Mouse (Mus musculus) E14TG2a.4 (cell line): ENCODE data around the gene Timm8a1.
A peak's percentile ranks its signal among the peaks of the same experiment; 100 is the strongest.

Source experiments
- H3K27me3 ChIP-seq: 2 replicates; pipeline ENCODE4 v1.6.1; 2014; ENCODE audit warnings: low read length, control low read depth; ENCODE audit not compliant: insufficient read depth
- H3K36me3 ChIP-seq: 2 replicates; pipeline ENCODE4 v1.6.1; 2014; ENCODE audit warnings: low read length, control low read depth; ENCODE audit not compliant: insufficient read depth
- H3K4me1 ChIP-seq: replicated peaks from 2 replicates; pipeline ENCODE4 v1.6.1; 2014; ENCODE audit warnings: low read depth, low read length, control low read depth
- H3K4me3 ChIP-seq: replicated peaks from 2 replicates; pipeline ENCODE4 v1.5.1; 2014; ENCODE audit warnings: mild to moderate bottlenecking, low read length
- H3K9me3 ChIP-seq: 2 replicates; pipeline ENCODE4 v1.6.1; 2014; ENCODE audit warnings: low read length, control low read depth
- CTCF ChIP-seq: conservative IDR thresholded peaks from 2 replicates; pipeline ENCODE4 v1.5.1; 2014; ENCODE audit warnings: low read length
- NANOG ChIP-seq: IDR thresholded peaks from 2 replicates; pipeline ENCODE4 v1.6.1; 2014; ENCODE audit warnings: borderline replicate concordance, low read length, mixed read lengths
- POU5F1 ChIP-seq: IDR thresholded peaks from 2 replicates; pipeline ENCODE4 v1.6.1; 2014; ENCODE audit warnings: low read length, borderline replicate concordance

Gene Timm8a1

DNA sequence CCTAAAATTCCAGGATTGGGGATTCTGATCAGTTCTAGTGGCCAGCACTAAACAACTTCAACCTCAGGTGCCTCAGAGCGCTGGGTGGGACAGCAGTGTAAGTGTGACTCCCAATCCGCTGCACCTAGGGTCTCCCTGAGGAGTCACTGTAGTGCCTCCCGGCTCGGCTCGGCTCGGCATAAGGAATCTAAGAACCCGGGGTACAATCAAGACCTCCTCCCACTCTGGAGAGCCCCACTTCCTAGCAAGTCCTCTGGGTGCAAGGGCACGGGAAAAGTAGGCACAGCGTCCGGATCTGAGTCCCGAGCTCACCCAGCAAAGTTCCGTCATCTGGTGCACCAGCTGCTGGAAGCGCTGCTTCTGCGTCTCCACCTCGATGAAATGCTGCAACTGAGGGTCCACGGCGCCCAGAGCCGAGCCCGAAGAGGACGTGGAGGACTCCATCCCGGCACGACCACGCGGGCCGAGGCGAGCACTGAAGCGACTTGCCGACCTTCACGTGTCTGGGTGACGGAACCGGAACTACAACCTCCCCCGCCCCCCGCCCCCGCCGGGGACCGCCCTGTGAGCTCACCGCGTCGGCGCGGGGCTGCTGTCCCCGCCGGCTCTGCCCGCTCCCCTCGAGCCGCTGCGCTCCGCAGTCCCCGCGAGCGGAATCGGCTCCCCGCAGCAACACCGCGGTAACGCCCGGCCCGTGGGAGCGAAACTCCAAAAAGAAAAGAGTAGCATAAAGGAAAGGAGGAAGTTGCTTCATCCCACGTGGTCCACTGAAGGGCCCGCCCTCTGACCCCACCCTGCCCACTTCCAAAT is at the start of gene Timm8a1:
Gene Timm8a1 (minus strand): TSS at position 721 of the 810 bp plus-strand sequence.
- Histone ChIP-seq H3K4me1 (peaks cover 4% of the 10 kb centered on the region), H3K27me3 (no peaks in the 10 kb centered on the region), H3K4me3 (peak within 1 kb of the TSS; percentile 82), H3K9me3 (no peaks in the 10 kb centered on the region), H3K36me3 (peaks cover 18% of the 10 kb centered on the region)
- no peak for TF ChIP-seq POU5F1
- TF ChIP-seq NANOG: no peak
- no peak for TF ChIP-seq CTCF

GRCm38 (mm10) chrX:134589836-134590235 is 48.2 kb upstream of the Timm8a1 start:
- Histone ChIP-seq H3K36me3 (peaks cover 55% of the 10 kb centered on the region), H3K9me3 (no peaks in the 10 kb centered on the region), H3K4me1 (peaks cover 11% of the 10 kb centered on the region; the same call in 1 of the 2 replicates), H3K4me3 (no peak overlapping the region), H3K27me3 (no peaks in the 10 kb centered on the region)
- TF ChIP-seq NANOG (no peak), CTCF (no peak), POU5F1 (no peak)

- Histone ChIP-seq H3K4me1 (peaks cover 16% of the 10 kb centered on the region), H3K27me3 (no peaks in the 10 kb centered on the region), H3K4me3 (no peak overlapping the region), H3K9me3 (no peaks in the 10 kb centered on the region), H3K36me3 (peaks cover 55% of the 10 kb centered on the region)
- TF ChIP-seq POU5F1: no peak
- TF ChIP-seq NANOG: no peak
- TF ChIP-seq CTCF: no peak
These were observed 47.3 kb upstream of the Timm8a1 start for GRCm38 (mm10) chrX:134588997-134589396.

DNA sequence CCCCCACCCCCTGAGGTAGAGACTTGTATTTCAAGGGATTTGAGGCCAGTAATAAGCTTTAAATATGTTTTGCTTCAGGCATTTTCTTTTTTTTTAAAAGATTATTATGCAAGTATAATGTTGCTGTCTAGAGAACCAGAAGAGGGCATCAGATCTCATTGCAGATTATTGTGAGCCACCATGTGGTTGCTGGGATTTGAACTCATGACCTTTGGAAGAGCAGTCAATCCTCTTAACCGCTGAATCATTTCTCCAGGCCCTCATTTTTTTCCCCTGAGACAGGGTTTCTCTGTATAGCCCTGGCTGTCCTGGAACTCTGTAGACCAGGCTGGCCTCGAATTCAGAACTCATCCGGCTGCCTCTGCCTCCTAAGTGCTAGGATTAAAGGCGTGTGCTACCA is 46.6 kb upstream of the Timm8a1 start:
- Histone ChIP-seq H3K27me3 (no peaks in the 10 kb centered on the region), H3K4me1 (peaks cover 16% of the 10 kb centered on the region), H3K36me3 (peaks cover 55% of the 10 kb centered on the region), H3K4me3 (peak overlapping the region; percentile 84), H3K9me3 (no peaks in the 10 kb centered on the region)
- TF ChIP-seq NANOG (no peak), CTCF (no peak), POU5F1 (no peak)

DNA sequence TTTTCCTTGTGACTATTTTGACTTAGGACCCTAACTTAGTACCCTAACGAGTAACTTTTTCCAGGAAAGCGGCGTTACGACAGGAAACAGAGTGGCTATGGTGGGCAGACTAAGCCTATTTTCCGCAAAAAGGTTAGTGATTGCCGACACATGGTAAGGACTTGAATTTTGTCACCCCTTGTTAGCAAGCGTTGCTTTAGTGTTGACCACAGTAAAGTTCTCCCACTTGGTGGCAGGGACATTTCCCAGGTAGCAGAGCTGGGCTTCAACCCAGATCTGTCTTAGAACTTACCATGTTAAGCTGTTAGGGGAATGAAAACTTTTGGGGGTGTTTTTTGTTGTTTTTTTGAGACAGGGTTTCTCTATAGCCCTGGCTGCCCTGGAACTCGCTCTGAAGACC is 44.8 kb upstream of the Timm8a1 start:
- Histone ChIP-seq H3K9me3 (no peaks in the 10 kb centered on the region), H3K4me3 (peak overlapping the region; percentile 84), H3K27me3 (no peaks in the 10 kb centered on the region), H3K36me3 (peaks cover 50% of the 10 kb centered on the region), H3K4me1 (peaks cover 14% of the 10 kb centered on the region)
- TF ChIP-seq NANOG (no peak), CTCF (no peak), POU5F1 (no peak)

DNA sequence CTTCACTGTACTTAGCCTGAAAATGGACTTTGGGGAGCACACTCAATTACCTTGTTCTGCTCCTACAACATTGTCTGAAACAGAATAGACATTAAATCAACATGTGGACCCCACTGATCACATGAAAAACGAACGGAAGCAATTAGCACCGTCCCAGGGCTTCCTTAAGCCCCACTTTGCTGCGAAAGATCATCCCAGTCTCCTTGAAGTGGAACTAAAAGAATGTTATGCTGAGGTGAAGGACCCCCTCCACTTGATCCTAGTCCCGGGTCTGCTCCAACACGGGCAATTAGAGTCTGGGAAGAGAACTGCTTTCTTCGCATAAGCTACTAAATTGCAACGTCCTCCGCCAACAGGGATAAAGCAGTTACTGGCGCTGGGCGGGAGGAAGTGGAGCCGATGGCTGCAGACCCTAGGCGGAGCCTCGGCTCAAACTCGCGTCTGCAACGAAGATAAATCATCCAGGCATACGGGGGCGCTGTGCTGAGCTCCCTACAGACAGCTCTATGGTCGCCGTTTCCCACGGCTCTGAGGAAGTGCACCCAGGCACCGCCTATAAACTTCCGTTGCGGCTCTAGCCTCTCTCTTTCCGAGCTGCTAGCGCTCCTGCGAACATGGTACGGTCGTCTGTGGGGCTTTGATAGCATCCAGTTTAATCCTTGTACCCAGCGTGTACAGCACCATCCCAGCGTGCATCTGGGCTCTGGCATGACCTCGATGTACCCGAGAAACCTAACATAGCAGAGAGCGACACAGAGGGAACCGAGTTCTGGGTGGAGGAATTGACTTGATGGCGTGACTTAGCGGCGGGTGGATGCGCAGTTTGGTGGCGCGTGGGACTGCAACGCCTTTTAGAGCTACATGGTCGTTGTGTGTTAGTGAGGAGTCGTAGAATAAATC is 43.7 kb upstream of the Timm8a1 start, which contains the start of gene Rpl36a:
Gene Rpl36a (plus strand): TSS at position 552 of the 900 bp plus-strand sequence.
- peaks cover 14% of the 10 kb centered on the region for H3K4me1 ChIP-seq
- no peaks in the 10 kb centered on the region for H3K9me3 ChIP-seq
- TF ChIP-seq POU5F1: no peak
- peak; percentile 28 for TF ChIP-seq CTCF
- no peaks in the 10 kb centered on the region for H3K27me3 ChIP-seq
- H3K4me3 ChIP-seq: peak within 1 kb of the TSS; percentile 84
- H3K36me3 ChIP-seq: peaks cover 39% of the 10 kb centered on the region

GRCm38 (mm10) chrX:134582888-134583669 is 41.4 kb upstream of the Timm8a1 start, which contains the start of gene Btk:
Btk (minus strand) TSS chrX:134583570.
- TF ChIP-seq CTCF (no peak), NANOG (no peak), POU5F1 (no peak)

More at GRCm38 (mm10) chrX:134582888-134583669, 41.4 kb upstream of the Timm8a1 start, which contains the start of gene Btk:
- Histone ChIP-seq H3K4me1 (peaks cover 6% of the 10 kb centered on the region; the same call in 1 of the 2 replicates), H3K9me3 (no peaks in the 10 kb centered on the region), H3K4me3 (no peak within 1 kb of the TSS), H3K27me3 (no peaks in the 10 kb centered on the region), H3K36me3 (peaks cover 18% of the 10 kb centered on the region)
